Mouse (Mus musculus): ENCODE results near the gene Tcn2. TPM values are rescaled to one million over a fixed set of nuclear protein-coding genes. Genes with fewer than 3 reads are reported as not detected.
"Not testable (repeated sequence)": the region's sequence is repeated elsewhere in the genome, so short reads cannot be mapped to it uniquely, and the experiment has no call there.

Gene Tcn2
- total RNA-seq, 1 experiment from 2014 or later, result 14.8 TPM

DNA sequence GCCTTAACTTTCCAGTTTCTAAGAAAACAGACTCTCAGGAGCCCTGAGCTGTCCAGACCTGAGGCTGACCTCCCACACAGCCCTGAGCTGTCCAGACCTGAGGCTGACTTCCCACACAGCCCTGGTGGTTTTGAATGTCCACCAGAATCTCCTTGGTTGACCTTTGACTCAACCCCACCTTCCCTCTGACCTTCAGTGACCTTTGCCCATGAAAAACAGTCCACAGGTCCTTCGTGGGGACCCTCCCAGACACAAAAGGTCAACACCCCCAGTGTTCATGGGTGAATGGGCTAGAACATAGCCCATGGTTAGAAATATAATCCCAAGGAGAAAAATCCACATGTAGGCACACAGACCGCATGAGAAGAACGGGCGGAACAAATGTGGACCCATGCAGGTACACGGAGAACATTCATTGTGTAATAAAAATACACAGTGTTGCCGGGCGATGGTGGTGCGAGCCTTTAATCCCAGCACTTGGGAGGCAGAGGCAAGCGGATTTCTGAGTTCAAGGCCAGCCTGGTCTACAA lies 1.9 kb upstream of the Tcn2 start:
- ATAC-seq (replicated peaks; ENCODE audit: low read depth, poor library complexity, severe bottlenecking), result no peak

- no peak for ATAC-seq (replicated peaks; ENCODE audit: low read depth, poor library complexity, severe bottlenecking)
These were observed 1.0 kb downstream of the Tcn2 start for GRCm38 (mm10) chr11:3930931-3931330.

DNA sequence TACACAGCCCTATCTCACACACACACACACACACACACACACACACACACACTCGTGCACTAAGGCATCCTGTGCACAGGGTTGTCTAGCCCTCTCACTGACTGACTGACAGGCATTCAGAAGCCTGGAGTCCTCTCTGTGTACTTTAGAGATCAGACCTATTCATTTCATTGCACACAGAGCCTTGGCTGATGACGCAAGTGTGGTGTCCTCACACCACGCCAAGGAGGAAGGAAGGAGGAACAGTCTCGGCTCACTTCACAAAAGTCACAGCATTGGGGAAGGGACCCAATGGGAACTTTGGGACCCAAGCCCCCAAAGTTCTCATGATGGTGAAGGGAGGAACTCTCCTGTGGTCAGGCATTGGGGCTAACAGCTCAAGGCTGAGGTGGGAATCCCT lies 1.9 kb downstream of the Tcn2 start:
- peak; percentile 64 for ATAC-seq (replicated peaks; ENCODE audit: low read depth, poor library complexity, severe bottlenecking)

DNA sequence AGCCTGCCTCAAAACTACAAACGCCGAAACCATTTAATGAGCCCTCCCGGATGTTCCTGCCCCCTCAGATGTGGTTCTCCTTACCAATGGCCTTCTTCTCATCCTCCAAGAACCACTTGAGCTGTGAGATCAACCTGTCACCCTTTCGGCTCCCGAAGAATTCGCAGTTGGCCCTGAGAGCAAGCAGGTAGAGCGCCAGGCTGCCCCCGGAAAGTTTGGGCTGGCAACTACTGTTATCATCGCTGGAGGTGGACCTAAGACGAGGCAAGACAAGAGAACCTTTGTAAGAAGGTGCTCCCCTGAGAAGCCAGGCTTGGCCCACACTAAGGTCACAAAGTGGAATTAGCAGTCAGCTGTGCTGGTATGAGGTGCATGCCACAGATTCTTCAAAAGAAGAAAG lies 6.0 kb downstream of the Tcn2 start:
- ATAC-seq (replicated peaks; ENCODE audit: low read depth, poor library complexity, severe bottlenecking), result no peak

- no peak for ATAC-seq (replicated peaks; ENCODE audit: low read depth, poor library complexity, severe bottlenecking)
These were observed 9.2 kb downstream of the Tcn2 start for GRCm38 (mm10) chr11:3922731-3923130.

GRCm38 (mm10) chr11:3922115-3922514 lies 9.8 kb downstream of the Tcn2 start:
- ATAC-seq (replicated peaks; ENCODE audit: low read depth, poor library complexity, severe bottlenecking), result no peak

DNA sequence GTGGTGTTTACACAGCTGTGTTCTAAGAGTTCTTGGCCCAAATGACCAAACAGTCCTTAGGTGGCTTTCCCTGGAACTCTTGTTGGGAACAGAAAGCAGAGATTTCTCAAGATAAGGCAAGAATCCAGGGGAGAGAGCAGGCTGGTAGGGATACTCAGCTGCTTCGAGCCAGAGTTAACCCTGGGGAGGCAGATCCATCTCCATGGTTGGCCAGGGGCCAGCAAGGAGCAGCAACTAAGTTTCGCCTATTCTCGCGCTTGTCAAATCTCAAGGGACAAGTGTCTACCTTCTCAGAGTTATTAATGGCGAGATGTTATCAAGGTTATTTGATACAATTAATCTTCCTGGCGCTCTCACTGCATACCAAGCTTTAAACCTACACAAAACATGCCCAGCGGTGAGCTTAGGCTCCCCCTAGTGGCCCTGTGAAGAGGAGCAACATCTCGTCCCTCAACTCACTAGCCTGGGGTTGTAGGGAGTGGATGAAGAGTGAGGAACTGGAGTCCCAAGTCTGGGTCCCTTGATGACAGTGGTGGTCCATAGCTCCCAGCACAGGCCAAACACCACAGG lies 10.6 kb downstream of the Tcn2 start:
- peak; percentile 93 for ATAC-seq (replicated peaks; ENCODE audit: low read depth, poor library complexity, severe bottlenecking)

DNA sequence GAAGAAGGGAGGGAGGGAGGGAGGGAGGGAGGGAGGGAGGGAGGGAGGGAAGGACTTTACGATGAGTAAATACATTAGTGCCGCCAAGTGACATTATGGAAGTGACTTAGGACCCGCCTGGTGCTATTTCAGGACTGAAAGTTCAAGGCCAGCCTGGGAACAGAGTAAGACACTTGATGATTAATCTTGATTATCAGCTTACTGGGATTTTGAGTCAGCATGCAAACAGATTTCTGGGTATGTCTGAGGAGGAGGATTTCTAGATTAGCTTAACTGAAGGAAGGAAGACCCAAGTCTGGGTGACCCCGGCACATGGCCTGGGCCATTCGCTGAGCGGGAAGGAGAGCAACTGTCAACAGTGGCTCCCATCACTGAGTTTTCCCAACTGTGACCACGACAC lies 11.5 kb downstream of the Tcn2 start:
- no peak for ATAC-seq (replicated peaks; ENCODE audit: low read depth, poor library complexity, severe bottlenecking)

GRCm38 (mm10) chr11:3918738-3919137 lies 13.2 kb downstream of the Tcn2 start:
- ATAC-seq (replicated peaks; ENCODE audit: low read depth, poor library complexity, severe bottlenecking), result no peak

GRCm38 (mm10) chr11:3914109-3914840 lies 17.7 kb downstream of the Tcn2 start, which contains the start of gene Slc35e4:
Gene Slc35e4, minus strand, starts transcription at chr11:3914664.
- ATAC-seq (replicated peaks; ENCODE audit: low read depth, poor library complexity, severe bottlenecking), result peak; percentile 71

- ATAC-seq (replicated peaks; ENCODE audit: low read depth, poor library complexity, severe bottlenecking), result peak; percentile 76
These were observed 18.4 kb downstream of the Tcn2 start for GRCm38 (mm10) chr11:3913316-3914108.

DNA sequence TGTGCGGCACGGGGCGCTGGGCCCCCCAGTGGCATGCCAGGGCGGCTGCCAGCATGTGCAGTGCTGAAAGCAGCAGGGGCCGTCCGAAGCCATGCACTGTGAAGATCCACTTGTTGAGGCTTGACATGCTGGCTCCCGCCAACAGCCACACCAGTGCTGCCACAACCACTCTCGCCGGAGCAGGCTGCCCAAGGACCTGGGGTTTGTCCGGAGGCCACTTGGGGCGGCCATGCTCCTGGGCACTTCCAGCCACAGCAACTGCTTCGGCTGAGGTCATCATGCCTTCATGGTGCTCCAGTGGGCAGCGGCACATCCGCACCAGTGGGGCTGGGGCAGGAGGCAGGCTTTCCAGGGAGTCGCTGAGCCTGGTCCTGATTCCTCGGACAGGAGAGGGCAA lies 19.1 kb downstream of the Tcn2 start:
- ATAC-seq (replicated peaks; ENCODE audit: low read depth, poor library complexity, severe bottlenecking), result no peak

GRCm38 (mm10) chr11:3912100-3912874 lies 19.7 kb downstream of the Tcn2 start:
- no peak for ATAC-seq (replicated peaks; ENCODE audit: low read depth, poor library complexity, severe bottlenecking)

DNA sequence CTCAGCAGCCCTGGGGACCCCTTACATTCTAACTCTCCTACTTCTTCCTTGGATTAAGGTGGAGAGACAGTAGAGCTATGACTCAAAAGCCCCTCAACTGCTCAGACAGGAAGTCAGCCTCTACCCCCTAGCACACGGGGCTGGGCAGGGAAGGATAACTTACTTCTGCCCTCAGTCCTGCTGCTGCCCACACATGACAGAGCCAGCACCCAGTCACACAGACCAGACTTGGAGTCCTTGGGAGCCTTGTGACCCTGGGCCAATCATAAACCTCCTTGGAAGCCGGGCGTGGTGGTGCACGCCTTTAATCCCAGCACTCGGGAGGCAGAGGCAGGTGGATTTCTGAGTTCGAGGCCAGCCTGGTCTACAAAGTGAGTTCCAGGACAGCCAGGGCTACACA lies 20.5 kb downstream of the Tcn2 start:
- not testable (repeated sequence) for ATAC-seq (replicated peaks; ENCODE audit: low read depth, poor library complexity, severe bottlenecking)

DNA sequence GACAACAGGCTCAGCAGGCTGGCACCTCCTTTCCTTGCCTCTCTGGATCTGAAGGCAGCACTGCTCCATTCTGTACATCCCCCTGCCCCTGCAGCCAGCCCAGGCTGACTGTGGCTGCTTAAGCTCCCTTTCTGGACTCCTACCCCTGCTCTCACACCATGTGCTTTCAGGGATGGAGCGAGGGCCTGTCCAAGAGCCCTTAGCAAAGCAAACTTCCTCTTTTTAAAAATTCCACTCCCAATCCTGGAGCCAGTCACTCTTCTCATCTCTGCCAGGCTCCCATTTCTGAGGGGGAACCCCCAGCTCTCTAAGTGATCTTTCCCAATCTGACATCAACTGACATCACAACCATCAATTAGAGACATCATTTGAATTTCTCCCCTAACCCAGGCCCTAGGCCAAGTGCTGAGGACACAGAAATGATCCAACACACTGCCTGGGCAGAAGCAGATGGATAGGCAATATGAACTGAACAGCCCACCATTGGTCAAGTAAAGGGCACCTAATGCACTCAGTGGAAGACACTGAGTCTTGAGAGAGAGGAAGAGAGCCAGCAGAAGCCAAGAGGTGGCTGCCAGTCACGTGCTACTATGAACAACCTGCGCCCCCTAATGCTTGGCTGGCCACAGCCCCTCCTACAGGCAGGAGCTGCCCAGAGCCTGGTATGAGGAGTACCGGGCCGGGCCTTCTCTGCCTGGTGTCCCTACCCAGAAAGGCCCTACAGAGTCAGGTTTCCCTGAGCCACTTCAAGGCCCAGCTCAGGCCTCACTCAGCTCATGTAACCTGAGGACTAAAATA lies 21.2 kb downstream of the Tcn2 start:
- no peak for ATAC-seq (replicated peaks; ENCODE audit: low read depth, poor library complexity, severe bottlenecking)

DNA sequence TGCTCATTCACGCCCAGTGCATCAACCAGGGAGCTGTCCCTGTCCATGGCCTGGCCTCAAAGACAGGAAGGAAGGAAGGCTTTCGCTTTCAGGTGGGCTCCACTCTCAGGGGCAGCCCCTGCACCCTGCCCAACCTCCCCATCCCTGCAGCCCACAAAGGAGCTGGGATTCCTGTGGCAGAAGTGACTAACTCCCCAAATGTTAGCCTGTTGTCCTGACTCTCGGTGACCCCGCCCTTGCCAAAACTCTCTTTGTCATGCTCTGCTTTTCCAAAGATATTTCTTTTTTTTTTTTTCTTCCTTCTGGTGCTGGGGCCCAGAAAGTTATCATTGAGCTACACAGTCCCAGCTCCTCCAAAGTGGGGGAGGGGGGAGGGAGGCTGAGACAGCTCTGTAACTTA lies 22.7 kb downstream of the Tcn2 start:
- ATAC-seq (replicated peaks; ENCODE audit: low read depth, poor library complexity, severe bottlenecking), result no peak

DNA sequence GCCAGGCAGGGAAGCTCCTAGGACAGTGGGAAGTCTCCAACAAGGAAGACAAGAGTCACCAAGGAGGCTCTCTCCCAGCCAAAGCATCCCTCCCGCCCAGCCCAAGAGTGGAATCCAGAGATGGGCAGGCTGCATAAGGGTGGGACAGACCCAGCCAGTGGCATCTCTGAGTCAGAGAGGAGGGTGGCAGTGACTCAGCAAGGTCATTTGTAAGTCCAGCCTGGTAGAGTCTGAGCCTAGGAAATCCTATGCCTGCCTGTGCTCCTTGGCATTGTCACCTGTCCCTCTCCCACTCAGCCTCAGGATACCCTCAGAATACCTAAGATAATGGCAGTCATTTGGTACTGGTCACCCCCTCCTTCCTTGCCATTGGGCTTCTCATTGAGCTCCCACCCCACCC lies 26.5 kb downstream of the Tcn2 start:
- ATAC-seq (replicated peaks; ENCODE audit: low read depth, poor library complexity, severe bottlenecking), result no peak

DNA sequence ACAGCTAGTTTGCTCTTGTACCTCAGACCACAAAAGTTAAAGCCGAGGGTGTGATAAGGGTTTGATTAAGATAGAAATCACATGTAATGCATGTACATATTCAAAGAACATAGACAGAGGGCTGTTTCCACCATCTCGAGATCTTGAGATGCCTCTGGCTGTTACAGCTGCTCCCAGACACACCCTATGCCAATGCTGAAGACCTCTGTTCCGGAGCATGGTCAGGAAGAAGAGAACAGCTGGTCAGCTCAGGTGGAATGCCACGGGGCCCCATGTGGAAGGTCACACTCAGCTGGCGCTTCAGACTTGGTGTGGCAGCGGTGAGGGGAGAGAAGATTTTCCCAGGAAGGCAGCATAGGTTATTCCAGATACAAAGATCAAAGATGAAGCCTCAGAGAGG lies 27.3 kb downstream of the Tcn2 start:
- ATAC-seq (replicated peaks; ENCODE audit: low read depth, poor library complexity, severe bottlenecking), result no peak

- peak; percentile 70 for ATAC-seq (replicated peaks; ENCODE audit: low read depth, poor library complexity, severe bottlenecking)
These were observed 28.9 kb downstream of the Tcn2 start for GRCm38 (mm10) chr11:3903046-3903445.
